Comparison of ENCODE assay signal across 21 mouse cellular contexts in genomic region chr6:146640991-146641390, GRCm38 (mm10). TPM values are rescaled to one million over a fixed set of nuclear protein-coding genes. Genes with fewer than 3 reads are reported as not detected.
DNase-seq lines count a peak whose midpoint lies in the region; ATAC-seq and TF ChIP-seq lines count a peak whose summit lies in the region.
"Had no signal": no experiment of that assay in that cellular context is flagged by ENCODE, and none has a peak within 500 bp of the region (broad histone marks: within the 10 kb centered on the region; RNA-seq: fewer than 3 reads in every experiment).

No protein-coding gene starts in this region.

- H3K36me3 ChIP-seq in kidney, adult 2 months (ENCODE audit: control insufficient read depth, insufficient read depth, low read length): no peaks in the 10 kb centered on the region
- H3K36me3 ChIP-seq in megakaryocyte, embryonic 14.5 days (replicated peaks; ENCODE audit: low read length): peaks cover 9% of the 10 kb centered on the region
- no peaks in the 10 kb centered on the region for H3K36me3 ChIP-seq in liver, embryonic 15.5 days (replicated peaks)
- H3K36me3 ChIP-seq in small intestine, adult 2 months (ENCODE audit: control insufficient read depth, insufficient read depth, low read length): no peaks in the 10 kb centered on the region
- H3K36me3 ChIP-seq: embryonic facial prominence, embryonic 13.5 days; heart, embryonic 13.5 days; hindbrain, embryonic 15.5 days had no signal

- WGBS in kidney, adult 2 months: 56% methylated on average over 6 of the region's 6 CpGs
- 53% methylated on average over 6 of the region's 6 CpGs for WGBS in liver, embryonic 15.5 days (ENCODE audit: insufficient replicate concordance)
- WGBS in small intestine, adult 2 months: 25% methylated on average over 6 of the region's 6 CpGs

- H3K27ac ChIP-seq in kidney, adult 2 months (ENCODE audit: insufficient read depth, low read depth, low read length): peak overlapping the region; percentile 59
- peak overlapping the region; percentile 88 for H3K27ac ChIP-seq in liver, embryonic 15.5 days (replicated peaks)
- H3K27ac ChIP-seq in small intestine, adult 2 months (ENCODE audit: insufficient read depth, low read depth, low read length): peak overlapping the region; percentile 74
- H3K27ac ChIP-seq: embryonic facial prominence, embryonic 13.5 days; forebrain, embryonic 13.5 days; heart, embryonic 13.5 days; hindbrain, embryonic 15.5 days had no signal

- no peaks in the 10 kb centered on the region for H3K27me3 ChIP-seq in kidney, adult 2 months (replicated peaks; ENCODE audit: control insufficient read depth, insufficient read depth, low read length)
- H3K27me3 ChIP-seq in megakaryocyte, embryonic 14.5 days (replicated peaks): no peaks in the 10 kb centered on the region
- no peaks in the 10 kb centered on the region for H3K27me3 ChIP-seq in liver, embryonic 15.5 days
- no peaks in the 10 kb centered on the region for H3K27me3 ChIP-seq in small intestine, adult 2 months (ENCODE audit: control insufficient read depth, insufficient read depth, low read length)
- H3K27me3 ChIP-seq: CH12.LX; embryonic facial prominence, embryonic 13.5 days; forebrain, embryonic 13.5 days; heart, embryonic 13.5 days; hindbrain, embryonic 15.5 days had no signal

- ATAC-seq in megakaryocyte, adult 5-6 weeks (ENCODE audit: poor library complexity, severe bottlenecking): no peak
- no peak for ATAC-seq in liver, embryonic 15.5 days (ENCODE audit: insufficient read depth)
- ATAC-seq: forebrain, embryonic 13.5 days; forebrain, postnatal 0 days had no signal

- peaks cover 8% of the 10 kb centered on the region; the same call in 1 of the 2 replicates for H3K4me1 ChIP-seq in kidney, adult 2 months (ENCODE audit: control insufficient read depth, insufficient read depth, low read length)
- H3K4me1 ChIP-seq in megakaryocyte, embryonic 14.5 days: peaks cover 46% of the 10 kb centered on the region
- H3K4me1 ChIP-seq in liver, embryonic 15.5 days (replicated peaks): peaks cover 38% of the 10 kb centered on the region
- H3K4me1 ChIP-seq in small intestine, adult 2 months (ENCODE audit: control insufficient read depth, insufficient read depth, insufficient read length, low read length): peaks cover 8% of the 10 kb centered on the region; the same call in 1 of the 2 replicates

- TF ChIP-seq POLR2A in kidney, adult 2 months (IDR thresholded peaks at IDR 0.05; ENCODE audit: low read depth, low read length): no peak
- no peak for TF ChIP-seq POLR2A in small intestine, adult 2 months (IDR thresholded peaks at IDR 0.05; ENCODE audit: low read depth, low read length)

- H3K4me2 ChIP-seq in liver, embryonic 15.5 days: no peak overlapping the region; the same call in 1 of the 2 replicates

- H3K4me3 ChIP-seq in kidney, adult 2 months (ENCODE audit: insufficient read depth, low read depth, low read length): no peak overlapping the region
- peak overlapping the region; percentile 18 for H3K4me3 ChIP-seq in megakaryocyte, embryonic 14.5 days (replicated peaks)
- H3K4me3 ChIP-seq in liver, embryonic 15.5 days (replicated peaks): no peak overlapping the region
- no peak overlapping the region for H3K4me3 ChIP-seq in small intestine, adult 2 months (ENCODE audit: low read depth, low read length)
- H3K4me3 ChIP-seq: forebrain, embryonic 13.5 days had no signal

- no peaks in the 10 kb centered on the region for H3K9me3 ChIP-seq in megakaryocyte, embryonic 14.5 days
- no peaks in the 10 kb centered on the region for H3K9me3 ChIP-seq in liver, embryonic 15.5 days (replicated peaks)
- H3K9me3 ChIP-seq: embryonic facial prominence, embryonic 13.5 days; forebrain, embryonic 13.5 days; heart, embryonic 13.5 days; hindbrain, embryonic 15.5 days had no signal

- intact Hi-C loops in left cerebral cortex, postnatal 25 days (cut with DNase I): loop anchor here (5.0 kb wide), 1 partner anchor 86 kb away; no protein-coding TSS in a partner anchor

- no peak for TF ChIP-seq CTCF in kidney, adult 2 months (conservative IDR thresholded peaks at IDR 0.05; ENCODE audit: insufficient read depth, insufficient read length, low read depth, low read length)
- no peak for TF ChIP-seq CTCF in small intestine, adult 2 months (IDR thresholded peaks at IDR 0.05; ENCODE audit: extremely low read depth, insufficient read length, insufficient replicate concordance, low read depth, low read length)

- H3K9ac ChIP-seq in liver, embryonic 15.5 days: no peak overlapping the region
- H3K9ac ChIP-seq: embryonic facial prominence, embryonic 13.5 days; forebrain, embryonic 13.5 days; forebrain, postnatal 0 days; heart, embryonic 13.5 days; hindbrain, embryonic 15.5 days had no signal

- DNase-seq in kidney, adult 2 months: peak; percentile 80
- DNase-seq in kidney, postnatal 25 days: no peak
- no peak for DNase-seq in adrenal gland, postnatal 36 days
- DNase-seq in left cerebral cortex, postnatal 25 days (ENCODE audit: low spot score in 2 of 2): no peak
- DNase-seq: adrenal gland, adult 2 months; adrenal gland, postnatal 25 days; cerebellum, adult 11 months; cerebellum, adult 8-10 months; cerebellum, postnatal 25 days; forebrain, postnatal 0 days; gastrocnemius, postnatal 25 days; heart, postnatal 36 days had no signal

RNA-seq across cellular contexts. Expression of gene Med21, which starts 1.4 kb away (rescaled TPM):
- 45.4 and 59.9 TPM in 2 replicates for polyA plus RNA-seq in kidney, adult 2 months (2012; rRNA removed)
- 4.1 TPM in 1 of 2 replicates, not detected in the other for polyA plus RNA-seq in megakaryocyte, embryonic 14.5 days (2012; ENCODE audit: insufficient read depth, low replicate concordance)
- 96.7 and 109 TPM in 2 replicates for total RNA-seq in megakaryocyte, adult 5-6 weeks (2015)
- total RNA-seq in megakaryocyte, adult 5-6 weeks (2017): 76.2 and 82.8 TPM in 2 replicates
- 57.6 and 59.1 TPM in 2 replicates for polyA plus RNA-seq in liver, embryonic 15.5 days (2015; fragmentation: Nextera tagmentation; extraction: Ambion mirVana)
- polyA plus RNA-seq in small intestine, adult 2 months (2012; rRNA removed): 5.8 and 6.9 TPM in 2 replicates
- 10 to 100 TPM; 64.9 to 68.6 TPM for total RNA-seq in adrenal gland, postnatal 36 days (2021)
- total RNA-seq in left cerebral cortex, postnatal 25 days (2021): 10 to 100 TPM; 46.0 to 48.9 TPM

RNA-seq across cellular contexts. Expression of gene Tm7sf3, which starts 1.6 kb away (rescaled TPM):
- 32.9 and 34.8 TPM in 2 replicates for polyA plus RNA-seq in kidney, adult 2 months (2012; rRNA removed)
- 11.0 and 20.2 TPM in 2 replicates for polyA plus RNA-seq in megakaryocyte, embryonic 14.5 days (2012; ENCODE audit: insufficient read depth, low replicate concordance)
- 27.8 and 31.6 TPM in 2 replicates for total RNA-seq in megakaryocyte, adult 5-6 weeks (2015)
- total RNA-seq in megakaryocyte, adult 5-6 weeks (2017): 40.3 and 40.4 TPM in 2 replicates
- 24.3 and 25.2 TPM in 2 replicates for polyA plus RNA-seq in liver, embryonic 15.5 days (2015; fragmentation: Nextera tagmentation; extraction: Ambion mirVana)
- 9.6 and 14.4 TPM in 2 replicates for polyA plus RNA-seq in small intestine, adult 2 months (2012; rRNA removed)
- total RNA-seq in adrenal gland, postnatal 36 days (2021): 10 to 100 TPM; 35.0 to 46.7 TPM
- total RNA-seq in left cerebral cortex, postnatal 25 days (2021): 10 to 100 TPM; 26.8 to 30.9 TPM
